Mouse (Mus musculus) heart, postnatal 36 days (tissue): ENCODE measurements around the gene Crygb. TPM values are rescaled to one million over a fixed set of nuclear protein-coding genes. Genes with fewer than 3 reads are reported as not detected.
"Not testable (repeated sequence)": the region's sequence is repeated elsewhere in the genome, so short reads cannot be mapped to it uniquely, and the experiment has no call there.

Source experiments
- DNase-seq, 2 experiments: peaks; one replicate each; pipeline ENCODE4 v3.0.0; 2021 to 2022
- intact Hi-C: fragments of 180-260 bp; cut with DNase I; formaldehyde crosslinking; loops from one replicate; pipeline ENCODE4 v1.15.1; 2025
- total RNA-seq, 2 experiments: library from RNA; stranded (reverse); gene quantifications; 2 replicates each; pipeline ENCODE4 v1.2.3; 2021

Gene Crygb
- total RNA-seq, 2 experiments from 2014 or later = not detected

DNA sequence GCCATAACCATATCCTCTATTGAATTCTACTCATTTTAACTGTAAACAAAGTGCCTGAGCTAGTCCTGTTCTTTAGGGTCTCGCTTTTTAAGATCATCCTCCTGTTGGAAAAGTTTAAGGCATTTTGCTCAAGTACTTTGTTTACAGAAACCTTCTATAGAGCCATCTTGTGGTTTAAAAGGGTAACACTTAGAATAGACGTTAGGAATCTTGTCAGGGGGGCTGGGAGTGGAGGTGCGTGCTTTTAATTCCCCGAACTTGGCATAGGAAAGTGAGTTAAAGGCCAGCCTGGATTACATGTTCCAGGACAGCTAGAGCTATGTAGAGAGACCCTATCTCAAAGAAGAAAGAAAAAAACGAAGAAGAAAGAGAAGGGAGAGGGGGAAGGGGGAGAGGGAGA, 6.5 kb downstream of the Crygb start:
- intact Hi-C loops = no loop called here

DNA sequence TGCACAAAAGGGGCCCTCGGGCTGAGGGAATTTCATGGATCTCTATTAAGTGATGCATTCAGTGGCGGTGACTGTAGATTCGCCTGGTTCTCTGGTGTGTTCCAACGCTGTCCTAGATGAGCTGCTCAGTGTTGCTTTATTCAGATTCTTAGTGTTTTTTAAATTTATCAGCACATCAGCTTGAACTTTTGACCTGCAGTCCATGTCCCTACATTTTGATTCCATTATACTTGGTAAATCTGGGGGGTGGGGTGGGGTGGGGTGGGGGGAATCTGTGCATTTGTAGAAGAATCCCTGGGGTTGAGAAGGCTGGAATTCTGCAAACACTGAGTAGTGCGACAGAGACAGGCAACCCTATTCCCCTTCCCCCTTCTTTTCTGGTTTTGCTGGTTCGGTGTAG, 8.5 kb downstream of the Crygb start, which contains the start of gene Crygc:
Gene Crygc, minus strand, starts transcription at position 101 of the 400 bp plus-strand sequence.
- intact Hi-C loops = no loop called here
- DNase-seq = no peak

More for the DNA sequence above, 6.5 kb downstream of the Crygb start:
- DNase-seq = no peak

DNA sequence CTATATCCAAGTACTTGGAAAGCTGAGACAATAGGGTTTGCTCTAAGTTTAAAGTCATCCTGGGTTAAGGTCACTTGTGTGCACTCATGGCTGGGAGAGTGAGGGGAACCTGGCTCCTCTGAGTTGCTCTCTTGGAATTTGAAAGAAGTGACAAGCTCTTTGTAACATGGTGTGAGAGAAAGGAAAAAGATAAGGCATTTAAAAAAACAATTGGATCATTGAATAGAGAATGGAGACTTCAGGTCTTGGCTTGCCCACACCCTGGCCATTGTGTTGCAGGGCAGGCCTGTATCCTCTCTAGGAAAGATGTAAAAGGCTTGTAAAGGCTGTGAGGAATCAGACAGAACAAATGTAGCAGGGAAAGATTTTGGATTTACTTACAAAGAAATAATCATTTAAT, 14.2 kb downstream of the Crygb start:
- intact Hi-C loops = no loop called here
- DNase-seq = no peak

DNA sequence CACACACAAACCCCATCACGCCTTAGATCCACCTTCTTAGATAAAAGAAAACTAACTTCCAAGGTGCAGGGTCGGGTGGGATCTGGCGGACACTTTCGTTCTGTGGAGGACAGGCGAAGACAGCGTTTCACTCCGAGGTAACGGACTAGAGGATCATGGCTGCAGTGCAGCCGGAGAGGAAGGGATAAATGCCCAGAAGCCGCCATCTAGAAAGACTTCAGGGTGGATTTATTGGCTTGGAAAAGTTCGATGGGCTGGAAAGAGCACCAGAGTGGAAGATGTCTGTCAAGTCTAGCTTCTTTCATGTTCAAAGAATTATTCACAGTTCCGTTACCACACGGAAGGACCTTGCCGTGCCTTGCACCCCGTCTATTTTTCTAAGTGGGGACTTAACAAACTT, 17.9 kb downstream of the Crygb start:
- DNase-seq = no peak
- intact Hi-C loops = no loop called here

DNA sequence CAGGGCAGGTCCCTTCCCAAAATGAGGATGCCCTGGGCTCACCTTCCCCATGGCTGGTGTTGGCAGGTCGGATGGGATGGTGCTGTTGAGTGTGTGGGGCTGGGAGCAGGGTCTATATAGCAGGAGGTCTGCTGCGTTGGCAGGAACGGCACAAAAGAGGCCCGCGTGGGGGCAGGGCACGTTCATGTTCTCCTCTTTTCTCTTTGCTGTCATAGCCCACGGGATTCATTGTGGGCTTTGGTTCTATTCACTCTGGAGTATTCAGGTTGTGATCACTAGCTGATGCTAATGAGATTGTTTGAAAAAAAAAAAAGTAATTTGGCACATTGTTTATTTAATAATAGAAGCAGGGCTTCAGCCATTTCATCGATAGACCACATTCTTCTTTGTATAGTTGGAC, 18.7 kb downstream of the Crygb start, which contains the start of gene Crygd:
Gene Crygd, minus strand, starts transcription at position 101 of the 400 bp plus-strand sequence.
- intact Hi-C loops = no loop called here
- no peak for DNase-seq

DNA sequence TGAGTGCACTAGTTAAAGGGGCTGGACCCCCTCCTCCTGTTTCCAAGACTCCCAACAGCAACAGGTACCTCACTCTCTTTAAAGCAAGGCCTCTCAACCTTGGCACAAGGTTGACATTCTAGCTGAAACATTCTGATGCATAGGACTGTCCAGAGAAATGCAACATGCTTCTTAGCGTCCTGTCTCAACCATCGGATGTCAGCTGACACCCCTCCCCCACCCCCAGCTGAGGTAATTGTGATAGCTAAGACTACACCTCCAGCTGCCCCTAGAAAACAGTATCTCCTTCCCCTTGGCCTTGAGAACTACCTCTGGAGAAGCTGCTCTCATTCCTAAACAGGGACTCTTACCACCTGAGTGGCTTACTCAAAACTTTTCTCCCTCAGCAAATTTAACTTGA, 29.9 kb downstream of the Crygb start:
- no peak for DNase-seq
- intact Hi-C loops = no loop called here

DNA sequence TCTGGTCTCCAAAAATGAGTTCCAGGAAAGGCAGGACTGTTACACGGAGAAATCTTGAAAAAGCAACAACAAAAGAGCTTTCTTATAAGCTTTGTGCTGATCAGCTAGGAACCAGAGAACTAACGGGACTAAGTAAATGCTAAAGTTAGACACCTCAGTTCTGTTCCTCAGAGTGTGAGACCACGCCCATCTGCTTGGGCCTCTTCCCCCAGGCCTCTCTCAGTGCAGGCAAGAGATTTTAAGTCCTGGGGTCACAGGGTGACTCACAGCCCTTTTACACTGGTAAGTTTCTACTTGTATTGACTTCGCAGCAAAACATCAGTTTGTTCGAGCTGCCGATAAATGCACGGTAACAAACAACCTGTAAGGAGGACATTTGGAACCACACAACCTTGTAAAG, 30.4 kb downstream of the Crygb start:
- intact Hi-C loops = no loop called here

DNA sequence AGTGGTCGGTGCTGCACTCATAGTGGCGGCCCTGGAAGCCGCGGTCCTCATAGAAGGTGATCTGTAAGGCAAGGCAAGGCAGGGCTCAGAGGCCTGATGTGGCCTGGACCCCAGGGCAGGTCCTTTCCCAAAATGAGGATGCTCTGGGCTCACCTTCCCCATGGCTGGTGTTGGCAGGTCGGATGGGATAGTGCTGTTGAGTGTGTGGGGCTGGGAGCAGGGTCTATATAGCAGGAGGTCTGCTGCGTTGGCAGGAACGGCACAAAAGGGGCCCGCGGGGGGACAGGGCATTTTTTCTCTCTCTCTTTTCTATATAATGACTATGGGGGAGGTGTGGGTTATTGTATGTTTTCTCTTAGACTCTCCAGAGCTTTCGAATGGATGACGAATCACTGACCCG, 31.1 kb downstream of the Crygb start, which contains the start of gene Cryge:
Gene Cryge, minus strand, starts transcription at position 198 of the 400 bp plus-strand sequence.
- DNase-seq, intact Hi-C loops: not testable (repeated sequence)

More for the DNA sequence above, 30.4 kb downstream of the Crygb start:
- no peak for DNase-seq

DNA sequence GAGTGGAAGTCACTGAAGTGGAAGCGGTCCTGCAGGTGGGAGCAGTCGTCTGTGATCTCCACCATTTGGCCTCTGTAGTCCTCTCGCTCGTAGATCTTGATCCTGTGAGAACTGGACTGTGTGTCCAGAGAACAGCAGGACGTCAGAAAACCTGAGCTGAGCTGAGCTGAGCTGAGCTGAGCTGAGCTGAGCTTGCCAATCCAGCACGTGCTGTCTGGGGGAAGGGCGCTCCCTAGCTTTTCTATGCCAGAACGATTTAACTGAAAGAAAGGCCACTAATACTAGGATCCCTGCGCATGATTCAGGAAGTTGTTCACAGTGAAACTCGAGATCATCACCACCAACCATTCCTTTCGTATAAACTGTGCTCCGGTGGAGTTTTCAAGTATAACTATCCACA, 33.3 kb downstream of the Crygb start:
- intact Hi-C loops = no loop called here
- no peak for DNase-seq

DNA sequence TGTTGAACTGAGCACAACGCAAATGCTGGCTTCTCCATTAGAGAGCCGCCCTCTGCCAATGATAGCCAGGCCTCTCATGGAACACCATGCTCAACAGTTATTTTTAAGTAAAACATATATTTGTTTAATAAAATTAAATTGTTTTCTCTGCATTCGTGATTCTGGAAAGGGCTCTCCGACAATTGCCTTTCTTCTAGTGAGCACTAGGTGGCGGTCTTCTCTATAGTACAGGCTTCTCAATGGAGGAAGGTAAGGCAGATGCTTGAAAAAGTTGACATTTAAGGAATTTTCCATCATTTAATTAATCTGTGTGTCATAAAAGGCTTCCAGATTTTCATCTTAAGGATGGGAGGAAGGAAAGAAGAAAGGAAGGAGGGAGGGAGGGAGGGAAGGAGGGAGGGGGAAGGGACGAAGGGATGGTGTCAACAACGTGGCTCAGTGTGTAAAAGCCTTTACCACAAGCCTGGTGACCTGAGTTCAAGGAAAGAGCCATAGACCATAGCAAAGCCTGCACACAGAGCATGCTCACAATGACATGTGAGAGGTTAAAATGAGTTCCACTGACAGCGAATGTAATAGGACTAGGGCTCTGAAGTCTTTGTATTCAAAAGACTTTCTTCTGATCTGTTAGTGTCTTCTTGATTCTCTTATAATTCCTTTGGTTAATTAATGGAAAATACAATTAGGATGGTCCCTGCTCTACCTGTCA, 35.5 kb downstream of the Crygb start:
- intact Hi-C loops = loop anchor here (2.0 kb wide), 1 partner anchor 132 kb away; no protein-coding TSS in a partner anchor
- peak; percentile 3 to 15 for DNase-seq

DNA sequence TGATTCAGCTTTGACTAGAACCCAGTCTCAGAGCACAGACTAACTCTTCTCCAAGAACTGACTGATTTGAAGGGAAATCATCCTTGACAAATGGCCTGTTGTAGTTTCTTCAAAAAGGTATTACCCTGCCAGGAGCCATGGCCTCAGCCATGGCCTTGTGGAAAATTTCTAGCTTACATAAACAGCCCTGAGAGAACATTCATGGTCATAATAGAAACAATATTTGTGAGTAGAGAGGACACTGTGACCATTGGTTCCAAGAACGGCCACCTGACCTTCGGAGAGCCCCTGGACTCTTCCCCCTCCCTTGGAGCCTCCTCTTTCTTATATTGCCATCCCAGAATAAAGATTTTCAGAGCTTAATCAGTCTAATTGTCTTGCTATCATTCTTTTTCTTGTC, 38.7 kb downstream of the Crygb start:
- no peak for DNase-seq
- intact Hi-C loops = no loop called here

DNA sequence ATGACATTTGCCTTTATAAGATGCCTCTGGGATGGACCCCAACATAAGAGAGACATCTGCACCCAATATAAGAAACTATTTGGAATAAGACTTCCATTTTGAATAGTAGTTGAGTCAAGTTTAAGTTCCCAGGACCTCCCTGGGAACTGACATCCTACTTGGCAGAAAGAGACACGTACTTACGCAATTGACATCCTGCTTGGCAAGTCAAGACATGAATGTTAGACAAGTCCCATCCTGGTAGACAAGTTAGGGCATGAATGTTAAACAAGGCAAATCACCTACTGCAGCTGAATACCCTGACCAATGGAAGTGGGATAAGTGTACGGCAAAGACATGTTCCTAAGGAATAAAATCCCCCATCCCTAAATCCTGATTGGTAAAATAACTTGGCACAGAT, 40.3 kb downstream of the Crygb start:
- intact Hi-C loops = no loop called here
- DNase-seq = no peak

DNA sequence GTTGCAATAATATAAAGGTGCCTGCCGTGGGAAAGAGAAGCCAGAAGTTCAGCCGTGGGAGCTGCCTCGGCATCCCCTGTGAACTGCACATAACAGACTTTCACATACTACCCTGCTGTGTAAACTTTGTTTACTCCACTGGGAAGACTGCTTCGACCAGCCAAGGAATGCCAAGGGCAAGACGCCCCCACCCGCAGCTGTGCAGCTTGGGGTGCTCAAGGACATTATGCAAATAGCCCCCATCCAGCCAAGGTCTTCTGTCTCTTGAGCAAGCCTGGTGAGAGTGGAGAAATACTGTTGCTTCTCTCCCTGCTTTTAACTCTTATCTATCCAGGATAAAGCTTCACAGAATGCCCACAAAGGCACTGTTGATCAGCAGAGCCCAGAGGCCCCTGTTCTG, 41.3 kb downstream of the Crygb start:
- no peak for DNase-seq
- intact Hi-C loops = no loop called here

DNA sequence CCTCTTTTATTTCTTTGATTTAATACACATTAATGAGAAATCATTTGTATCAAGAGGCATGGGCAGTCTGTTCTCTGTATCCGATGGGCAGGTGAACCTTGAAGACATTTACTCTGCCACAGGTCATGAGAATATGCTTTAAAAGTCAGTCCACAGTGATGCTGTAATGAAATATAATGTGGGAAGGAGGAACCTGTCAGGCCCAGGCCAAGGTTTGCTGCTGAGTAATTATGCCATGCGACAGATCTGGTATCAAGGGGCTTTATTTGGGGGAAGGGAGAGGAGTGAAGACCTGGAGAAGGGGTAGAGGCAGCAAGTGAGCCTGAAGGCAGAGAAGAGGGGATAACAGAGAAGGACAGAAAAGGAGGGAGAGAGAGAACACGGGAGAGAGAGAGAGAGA, 42.4 kb downstream of the Crygb start:
- intact Hi-C loops = no loop called here
- no peak for DNase-seq

DNA sequence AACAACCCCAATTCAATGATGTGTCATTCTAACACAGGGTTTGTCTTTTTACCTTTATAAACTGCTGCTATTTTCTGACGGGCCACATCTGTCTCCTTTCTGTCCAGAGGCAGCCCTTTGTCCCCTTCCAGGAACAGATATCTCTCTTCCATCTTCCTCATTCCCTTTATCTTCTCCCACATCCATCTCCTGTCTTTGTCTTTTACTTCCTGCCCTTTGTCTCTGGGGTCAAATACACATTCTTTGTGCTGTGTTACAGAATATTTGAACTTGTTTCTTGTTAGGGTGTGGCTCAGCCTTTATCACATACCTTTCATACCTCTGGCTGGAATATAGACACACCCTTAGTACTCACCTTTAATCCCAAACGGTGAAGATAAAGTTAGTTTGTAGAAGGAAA, 44.5 kb downstream of the Crygb start:
- no peak for DNase-seq
- intact Hi-C loops = no loop called here

DNA sequence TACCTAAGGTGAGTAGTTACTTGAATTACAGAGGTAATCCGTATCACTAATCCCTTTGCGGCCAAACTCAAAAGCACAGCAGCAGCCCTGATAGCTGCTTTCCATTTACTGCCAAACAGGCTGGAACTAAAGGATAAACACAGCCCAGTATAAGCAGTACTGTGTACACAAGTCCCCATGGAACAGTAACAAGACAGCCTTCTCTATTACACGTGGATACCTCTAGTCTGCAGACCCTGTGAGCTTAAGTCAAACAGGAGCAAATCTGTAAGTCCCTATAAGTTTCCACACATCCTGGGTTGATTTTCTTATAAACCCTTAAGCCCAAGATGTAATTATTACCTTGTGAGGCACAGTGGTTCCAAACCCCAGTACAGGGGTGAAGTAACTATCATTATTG, 46.6 kb downstream of the Crygb start:
- intact Hi-C loops = no loop called here

DNA sequence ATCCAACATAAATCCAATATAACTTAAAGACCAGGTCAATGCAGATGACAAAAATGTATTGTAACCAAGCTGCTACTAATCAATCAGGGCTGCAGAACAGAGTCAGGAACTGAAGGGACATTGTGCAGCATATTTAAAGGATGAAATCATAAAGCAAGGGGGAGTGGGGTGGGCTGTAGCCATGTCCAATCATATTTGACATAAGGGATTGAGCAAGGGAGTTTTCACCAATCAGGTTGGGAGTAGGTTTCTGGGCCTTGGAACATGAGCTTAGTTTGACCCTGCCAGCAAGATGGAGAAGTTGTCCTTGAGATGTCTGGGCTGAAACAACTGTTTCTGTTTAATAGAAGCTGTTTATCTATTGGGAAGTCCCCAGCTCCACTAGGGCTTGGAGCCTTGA, 49.4 kb downstream of the Crygb start, which contains the start of gene Akr1cl:
Gene Akr1cl, minus strand, starts transcription at position 119 of the 400 bp plus-strand sequence.
- no peak for DNase-seq
- intact Hi-C loops = no loop called here

More for the DNA sequence above, 46.6 kb downstream of the Crygb start:
- DNase-seq = no peak

Other genes with a start within 250 kb of the Crygb start
- 1 to 10 TPM; 7.5 to 8.6 TPM for gene Plekhm3, start 125.5 kb downstream of the Crygb start, total RNA-seq
- gene Akr1cl, start 49.5 kb downstream of the Crygb start, total RNA-seq = not detected
- gene Cryge, start 31.1 kb downstream of the Crygb start, total RNA-seq = not detected
- gene Crygd, start 18.8 kb downstream of the Crygb start, total RNA-seq = not detected
- not detected for gene Crygc, start 8.6 kb downstream of the Crygb start, total RNA-seq
- gene Cryga, start 21.1 kb upstream of the Crygb start, total RNA-seq = not detected
- not detected for gene Gm28845, start 37.3 kb upstream of the Crygb start, total RNA-seq
- not detected for gene D630023F18Rik, start 40.9 kb upstream of the Crygb start, total RNA-seq
- gene Idh1, start 104.2 kb upstream of the Crygb start, total RNA-seq = 100 to 1,000 TPM in 1 of 2 experiments, 10 to 100 TPM in 1; 88.6 to 114 TPM
- gene Pikfyve, start 104.4 kb upstream of the Crygb start, total RNA-seq = 10 to 100 TPM; 11.4 to 12.4 TPM
- gene Pth2r, start 199.8 kb upstream of the Crygb start, total RNA-seq = not detected